Mouse (Mus musculus): ENCODE results near the gene Il1rap. TPM values are rescaled to one million over a fixed set of nuclear protein-coding genes. Genes with fewer than 3 reads are reported as not detected.

Gene Il1rap
- polyA plus RNA-seq (2015; fragmentation: Nextera tagmentation; extraction: Ambion mirVana): 7.5 and 7.6 TPM in 2 replicates

DNA sequence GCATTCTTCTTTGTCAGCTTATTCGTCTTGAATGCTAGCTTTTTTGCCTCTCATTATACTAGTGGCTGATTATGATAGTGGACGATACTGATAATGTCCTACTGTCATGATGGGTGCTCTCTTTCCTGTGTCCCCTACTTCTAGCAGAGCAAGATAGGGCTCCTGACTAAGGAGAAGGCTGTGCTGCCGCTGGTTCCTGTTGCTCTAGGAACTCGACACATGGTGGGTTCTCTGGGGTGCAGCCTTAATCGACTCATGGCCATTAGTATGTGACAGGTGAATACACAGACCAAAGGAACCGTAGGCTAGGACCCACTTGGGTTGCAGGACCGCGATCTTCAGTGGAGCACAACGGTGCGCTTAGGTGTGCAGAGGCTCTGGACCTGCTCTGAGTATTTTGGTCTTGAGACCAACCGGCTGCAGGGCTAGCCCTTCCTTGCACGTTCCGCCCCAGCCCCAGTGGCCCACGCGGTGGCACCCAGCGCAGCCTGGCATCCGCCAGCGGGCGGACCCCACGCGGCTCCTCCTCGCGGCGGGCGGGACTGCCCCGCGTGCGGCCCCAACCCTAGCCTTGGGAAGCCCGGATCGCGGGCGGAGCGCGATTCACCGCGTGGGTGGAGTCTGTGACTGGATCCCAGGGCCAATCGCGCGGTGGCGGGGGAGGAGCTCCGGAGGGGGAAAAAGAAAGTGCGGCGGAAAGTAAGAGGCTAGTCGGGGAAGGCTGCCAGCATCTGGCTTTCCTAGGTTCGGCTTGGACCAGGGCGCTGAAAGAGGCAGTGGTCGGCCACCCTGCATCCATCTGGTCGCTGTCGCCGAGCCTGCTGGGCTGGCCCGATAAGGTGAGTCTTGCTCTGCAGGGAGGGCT lies at the start of gene Il1rap:
Il1rap (plus strand) TSS at position 657 of the 865 bp plus-strand sequence.
- peaks cover 8% of the 10 kb centered on the region; the same call in 1 of the 2 replicates for H3K27me3 ChIP-seq
- peaks cover 17% of the 10 kb centered on the region for H3K4me1 ChIP-seq (replicated peaks)
- H3K4me3 ChIP-seq: peak within 1 kb of the TSS; percentile 63
- ATAC-seq (ENCODE audit: low read depth): peak; percentile 99
- peak within 1 kb of the TSS; percentile 23; the same call in 1 of the 2 replicates for H3K27ac ChIP-seq (replicated peaks)
- H3K9me3 ChIP-seq: no peaks in the 10 kb centered on the region
- 3% methylated on average over 50 of the region's 51 CpGs for WGBS
- no peaks in the 10 kb centered on the region for H3K36me3 ChIP-seq
- peak within 1 kb of the TSS; percentile 67 for H3K4me2 ChIP-seq
- peak within 1 kb of the TSS; percentile 73 for H3K9ac ChIP-seq

DNA sequence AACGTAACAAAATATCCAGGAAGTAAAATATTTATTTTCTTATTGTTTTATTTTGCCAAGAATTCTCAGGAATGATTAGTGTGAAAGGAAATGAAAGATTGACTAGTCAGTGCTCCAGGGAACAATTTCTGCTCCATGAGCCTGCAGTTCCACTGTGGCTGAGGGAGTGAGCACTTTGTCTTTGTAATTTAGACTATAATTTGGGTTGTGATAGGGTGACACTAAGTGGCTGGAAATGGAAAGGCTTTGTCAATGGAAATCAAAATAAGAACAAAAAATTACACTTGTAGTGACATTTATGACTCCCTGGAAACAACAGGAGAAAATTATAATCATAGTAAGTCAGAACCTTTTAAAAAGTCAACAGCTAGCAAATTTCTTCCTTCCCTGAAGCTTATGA lies 49.2 kb upstream of the Il1rap start:
- ATAC-seq (ENCODE audit: low read depth): no peak
- H3K27ac ChIP-seq (replicated peaks): no peak overlapping the region

DNA sequence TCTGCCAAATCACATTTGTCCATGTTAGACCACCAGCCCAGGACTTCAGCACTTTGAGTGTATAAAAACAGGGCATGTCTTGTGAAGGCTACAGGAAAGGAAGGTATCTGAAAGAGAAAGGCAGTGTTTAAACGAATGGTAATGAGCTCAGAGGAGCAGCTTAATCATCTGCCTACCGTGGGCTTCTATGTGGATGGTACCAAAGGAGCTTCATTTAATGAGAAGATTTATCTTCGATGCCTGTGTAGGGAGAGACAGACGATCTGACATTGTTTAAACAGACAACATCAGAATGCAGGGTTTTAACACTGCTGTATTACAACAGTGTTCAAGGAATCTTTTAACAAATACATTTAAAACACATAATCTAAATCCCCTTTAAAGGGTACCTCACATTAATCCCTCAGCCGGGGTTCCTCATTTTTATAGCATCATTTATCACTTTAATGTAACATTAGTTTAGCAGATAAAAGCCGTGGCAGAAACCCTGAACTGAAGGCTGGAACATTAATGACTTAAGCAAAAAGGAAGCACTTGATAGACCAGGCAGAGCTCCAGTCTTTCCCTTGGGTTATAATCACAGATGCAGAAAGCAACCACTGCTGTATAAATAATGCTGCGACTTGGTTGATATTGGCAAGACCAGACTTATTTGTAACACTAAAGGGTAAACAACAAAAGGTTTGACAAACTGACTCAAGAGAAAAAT lies 35.2 kb upstream of the Il1rap start:
- ATAC-seq (ENCODE audit: low read depth): peak; percentile 83
- Histone ChIP-seq H3K4me3 (no peak overlapping the region), H3K4me1 (replicated peaks) (peaks cover 23% of the 10 kb centered on the region), H3K36me3 (no peaks in the 10 kb centered on the region), H3K27ac (replicated peaks) (peak overlapping the region; percentile 49), H3K9ac (no peak overlapping the region), H3K9me3 (no peaks in the 10 kb centered on the region), H3K27me3 (no peaks in the 10 kb centered on the region), H3K4me2 (peak overlapping the region; percentile 30)
- 8% methylated on average over 7 of the region's 7 CpGs for WGBS

More for the DNA sequence above, 49.2 kb upstream of the Il1rap start:
- peaks cover 15% of the 10 kb centered on the region for H3K4me1 ChIP-seq (replicated peaks)
- no peaks in the 10 kb centered on the region for H3K36me3 ChIP-seq
- H3K4me2 ChIP-seq: no peak overlapping the region
- H3K9me3 ChIP-seq: no peaks in the 10 kb centered on the region
- no peaks in the 10 kb centered on the region for H3K27me3 ChIP-seq
- no peak overlapping the region for H3K4me3 ChIP-seq
- WGBS: 76% methylated on average over 1 of the region's 1 CpGs
- no peak overlapping the region for H3K9ac ChIP-seq

DNA sequence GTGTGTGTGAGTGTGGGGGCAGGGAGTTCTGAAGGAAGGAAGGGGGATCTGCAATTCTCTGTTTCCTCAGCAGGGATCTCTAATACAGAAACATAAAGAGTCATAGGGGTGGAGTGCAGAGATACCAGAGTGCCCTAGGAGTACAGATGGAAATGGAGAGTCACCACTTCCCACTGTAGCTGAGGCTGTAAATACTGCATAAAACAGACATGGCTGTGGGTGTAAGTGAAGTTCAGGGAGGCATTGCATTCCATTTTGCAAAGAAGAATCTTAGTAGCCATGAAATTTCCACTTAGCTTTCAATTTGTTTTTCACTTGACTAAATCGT lies 34.7 kb upstream of the Il1rap start:
- Histone ChIP-seq H3K9ac (no peak overlapping the region), H3K27me3 (no peaks in the 10 kb centered on the region), H3K27ac (replicated peaks) (peak overlapping the region; percentile 49; the same call in 1 of the 2 replicates), H3K9me3 (no peaks in the 10 kb centered on the region), H3K4me1 (replicated peaks) (peaks cover 23% of the 10 kb centered on the region), H3K4me2 (peak overlapping the region; percentile 30), H3K36me3 (no peaks in the 10 kb centered on the region), H3K4me3 (no peak overlapping the region)
- 38% methylated on average over 1 of the region's 1 CpGs for WGBS
- peak; percentile 75 for ATAC-seq (ENCODE audit: low read depth)

DNA sequence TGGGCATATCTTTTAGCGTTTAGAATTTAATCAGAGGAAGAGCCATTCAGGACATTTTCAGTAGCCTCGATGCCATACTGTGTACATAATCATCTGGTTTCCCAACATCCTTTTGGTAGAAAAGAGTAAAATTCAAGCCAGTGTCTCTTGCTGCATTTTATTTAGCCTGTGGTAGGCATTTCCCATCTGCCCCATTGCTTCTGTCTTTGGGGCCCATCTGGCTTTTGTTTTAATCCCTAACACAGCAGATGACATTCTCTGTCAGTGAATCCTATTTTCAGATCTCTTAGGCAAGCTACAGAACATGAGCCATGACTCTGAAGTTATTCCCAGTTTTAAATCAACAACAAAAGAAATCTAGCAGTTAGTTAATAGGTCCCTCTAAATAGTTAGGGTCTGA lies 32.3 kb upstream of the Il1rap start:
- Histone ChIP-seq H3K9me3 (no peaks in the 10 kb centered on the region), H3K4me2 (no peak overlapping the region), H3K27ac (replicated peaks) (no peak overlapping the region), H3K27me3 (no peaks in the 10 kb centered on the region), H3K36me3 (no peaks in the 10 kb centered on the region), H3K9ac (no peak overlapping the region), H3K4me3 (no peak overlapping the region), H3K4me1 (replicated peaks) (peaks cover 23% of the 10 kb centered on the region)
- 96% methylated on average over 2 of the region's 2 CpGs for WGBS
- ATAC-seq (ENCODE audit: low read depth): no peak

DNA sequence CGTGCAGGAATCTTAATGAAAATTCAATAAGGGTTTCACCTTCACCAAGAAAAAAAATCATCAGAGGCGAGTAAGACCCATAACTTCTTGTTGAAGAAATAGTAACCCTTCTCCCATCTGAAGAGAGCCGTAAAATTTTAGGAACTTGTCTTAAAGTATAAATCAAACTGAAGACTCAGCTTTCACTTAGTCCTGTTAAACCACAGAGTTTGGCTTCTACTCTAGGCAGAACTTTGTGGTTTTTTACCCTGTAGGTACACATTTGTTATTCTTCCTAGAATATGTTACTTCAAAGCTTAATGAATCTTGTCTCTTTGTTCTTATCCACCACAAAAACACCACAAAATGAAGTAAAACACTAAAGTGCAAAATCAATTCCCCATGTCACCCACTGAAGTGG lies 29.3 kb upstream of the Il1rap start:
- ATAC-seq (ENCODE audit: low read depth): no peak
- H3K4me3 ChIP-seq: no peak overlapping the region
- H3K4me2 ChIP-seq: no peak overlapping the region
- no peak overlapping the region for H3K27ac ChIP-seq (replicated peaks)
- no peaks in the 10 kb centered on the region for H3K36me3 ChIP-seq
- no peak overlapping the region for H3K9ac ChIP-seq
- H3K4me1 ChIP-seq (replicated peaks): peaks cover 3% of the 10 kb centered on the region
- H3K27me3 ChIP-seq: no peaks in the 10 kb centered on the region
- H3K9me3 ChIP-seq: no peaks in the 10 kb centered on the region
- 87% methylated on average over 3 of the region's 3 CpGs for WGBS

DNA sequence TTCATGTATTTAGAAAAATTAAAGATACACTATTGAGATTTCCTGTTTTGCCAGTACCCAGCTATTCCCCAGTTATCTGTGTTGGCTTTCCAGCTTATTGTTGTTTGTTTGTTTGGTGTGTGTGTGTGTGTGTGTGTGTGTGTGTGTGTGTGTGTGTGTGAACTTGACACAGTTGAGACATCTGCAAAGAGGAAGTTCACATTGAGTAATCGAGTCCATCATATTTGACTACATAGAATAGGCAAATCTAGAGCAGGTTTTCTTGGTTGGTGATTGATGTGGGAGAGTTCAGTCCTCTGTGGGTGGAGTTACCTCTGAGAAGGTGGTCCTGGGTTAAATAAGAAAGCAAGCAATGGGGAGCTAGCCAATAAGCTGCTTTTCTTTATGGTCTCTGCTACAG lies 22.7 kb upstream of the Il1rap start:
- H3K9me3 ChIP-seq: no peaks in the 10 kb centered on the region
- no peaks in the 10 kb centered on the region for H3K27me3 ChIP-seq
- no peak overlapping the region for H3K4me3 ChIP-seq
- no peak overlapping the region for H3K4me2 ChIP-seq
- WGBS: 100% methylated on average over 1 of the region's 1 CpGs
- ATAC-seq (ENCODE audit: low read depth): no peak
- H3K27ac ChIP-seq (replicated peaks): no peak overlapping the region
- H3K4me1 ChIP-seq (replicated peaks): no peaks in the 10 kb centered on the region
- no peak overlapping the region for H3K9ac ChIP-seq
- H3K36me3 ChIP-seq: no peaks in the 10 kb centered on the region

DNA sequence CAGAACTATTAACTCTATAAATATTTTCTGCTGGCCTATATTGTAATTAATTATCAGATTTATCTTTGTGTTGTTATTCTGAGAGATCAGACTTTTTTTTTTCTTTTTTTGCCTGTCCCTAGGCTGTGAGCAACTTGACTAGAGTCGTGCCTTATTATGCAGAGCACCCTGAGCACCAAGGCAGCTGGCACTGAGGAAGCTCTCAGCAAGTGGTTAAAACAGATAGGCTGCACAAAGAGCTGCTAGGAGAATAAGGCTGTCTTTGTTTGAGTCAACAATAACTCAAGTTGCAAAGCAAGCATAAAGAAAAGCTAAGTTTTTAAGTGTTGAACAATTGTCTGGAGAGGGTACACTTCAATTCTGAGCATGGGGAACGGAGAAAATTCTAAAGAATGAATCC lies 19.8 kb upstream of the Il1rap start:
- no peak overlapping the region for H3K9ac ChIP-seq
- no peak overlapping the region for H3K4me3 ChIP-seq
- no peak for ATAC-seq (ENCODE audit: low read depth)
- no peaks in the 10 kb centered on the region for H3K4me1 ChIP-seq (replicated peaks)
- H3K27ac ChIP-seq (replicated peaks): no peak overlapping the region
- H3K9me3 ChIP-seq: no peaks in the 10 kb centered on the region
- H3K36me3 ChIP-seq: no peaks in the 10 kb centered on the region
- no peaks in the 10 kb centered on the region for H3K27me3 ChIP-seq
- WGBS: 11% methylated on average over 2 of the region's 2 CpGs
- H3K4me2 ChIP-seq: no peak overlapping the region

DNA sequence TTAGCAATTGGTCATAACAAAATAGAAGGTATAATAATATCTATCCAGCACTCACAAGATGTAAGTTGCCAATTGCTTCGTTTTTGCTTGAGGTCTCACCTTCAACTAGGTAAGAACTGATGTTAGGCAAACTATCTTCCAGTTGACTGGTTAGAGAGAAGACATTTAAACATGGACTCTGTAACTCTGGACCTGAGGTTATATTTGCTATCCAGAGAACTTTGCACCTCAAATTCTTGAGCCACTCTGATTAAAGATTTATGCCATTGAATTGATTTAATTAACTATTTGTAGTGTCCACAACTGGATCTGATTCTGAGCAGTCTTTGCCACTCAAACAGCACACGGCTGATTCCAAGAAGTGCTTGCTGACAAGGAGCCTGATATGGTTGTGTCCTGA lies 18.7 kb upstream of the Il1rap start:
- H3K27ac ChIP-seq (replicated peaks): no peak overlapping the region
- no peaks in the 10 kb centered on the region for H3K4me1 ChIP-seq (replicated peaks)
- no peaks in the 10 kb centered on the region for H3K36me3 ChIP-seq
- no peak for ATAC-seq (ENCODE audit: low read depth)
- no peaks in the 10 kb centered on the region for H3K9me3 ChIP-seq
- WGBS: 82% methylated on average over 2 of the region's 2 CpGs
- H3K4me3 ChIP-seq: no peak overlapping the region
- H3K9ac ChIP-seq: no peak overlapping the region
- H3K4me2 ChIP-seq: no peak overlapping the region
- no peaks in the 10 kb centered on the region for H3K27me3 ChIP-seq

DNA sequence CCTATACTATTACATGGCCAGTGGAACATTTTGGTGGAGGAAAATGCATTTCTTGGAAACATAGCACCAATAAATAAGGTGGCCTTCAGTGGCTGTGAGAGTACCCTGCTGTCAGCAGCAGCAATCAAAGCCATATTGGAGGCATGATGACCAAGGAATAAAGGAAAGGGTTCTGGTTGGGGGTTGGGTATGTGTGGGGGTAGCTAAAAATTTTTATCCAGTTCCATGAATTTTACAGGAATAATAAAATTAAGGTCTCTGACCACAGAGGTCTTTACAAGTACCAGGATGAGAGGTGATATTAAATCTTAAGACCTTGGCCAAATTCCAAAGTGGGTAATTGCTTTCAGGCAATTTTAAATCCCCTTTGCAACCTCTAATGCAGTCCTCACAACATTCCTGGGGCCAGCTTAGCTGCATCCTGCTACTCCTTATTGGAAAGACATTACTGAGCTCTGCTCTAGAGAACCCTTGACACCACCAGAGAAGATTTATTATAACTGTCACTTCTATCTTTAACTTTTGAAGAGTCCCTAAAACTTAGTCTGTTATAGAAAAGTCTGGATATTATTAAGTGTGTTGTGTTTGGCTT lies 12.0 kb upstream of the Il1rap start:
- H3K4me3 ChIP-seq: no peak overlapping the region
- H3K4me1 ChIP-seq (replicated peaks): no peaks in the 10 kb centered on the region
- H3K36me3 ChIP-seq: no peaks in the 10 kb centered on the region
- no peak overlapping the region for H3K27ac ChIP-seq (replicated peaks)
- ATAC-seq (ENCODE audit: low read depth): no peak
- H3K4me2 ChIP-seq: no peak overlapping the region
- no peaks in the 10 kb centered on the region for H3K9me3 ChIP-seq
- H3K9ac ChIP-seq: no peak overlapping the region
- no peaks in the 10 kb centered on the region for H3K27me3 ChIP-seq

DNA sequence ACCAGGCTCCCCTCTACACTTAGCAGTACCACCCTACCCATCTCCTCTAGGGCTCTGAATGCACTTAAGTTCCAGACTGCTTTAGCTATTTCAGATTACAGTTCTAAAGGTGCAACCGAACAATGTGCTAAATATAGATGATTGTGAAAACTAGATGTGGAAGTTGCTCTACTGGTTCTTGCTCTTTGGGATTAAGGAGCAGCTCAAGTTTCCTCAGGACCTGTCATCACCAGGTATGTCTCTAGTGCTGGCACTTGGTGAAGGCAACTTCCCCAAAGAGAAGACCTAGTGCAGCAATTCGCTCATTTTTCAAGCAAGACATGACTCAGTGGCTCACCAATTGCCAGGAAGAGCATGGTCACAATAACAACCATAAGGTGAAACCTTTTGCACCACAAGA lies 9.7 kb upstream of the Il1rap start:
- no peak overlapping the region for H3K4me2 ChIP-seq
- no peaks in the 10 kb centered on the region for H3K4me1 ChIP-seq (replicated peaks)
- H3K27ac ChIP-seq (replicated peaks): no peak overlapping the region
- no peak overlapping the region for H3K4me3 ChIP-seq
- no peaks in the 10 kb centered on the region for H3K27me3 ChIP-seq
- 87% methylated on average over 2 of the region's 2 CpGs for WGBS
- ATAC-seq (ENCODE audit: low read depth): no peak
- H3K9me3 ChIP-seq: no peaks in the 10 kb centered on the region
- no peaks in the 10 kb centered on the region for H3K36me3 ChIP-seq
- no peak overlapping the region for H3K9ac ChIP-seq

DNA sequence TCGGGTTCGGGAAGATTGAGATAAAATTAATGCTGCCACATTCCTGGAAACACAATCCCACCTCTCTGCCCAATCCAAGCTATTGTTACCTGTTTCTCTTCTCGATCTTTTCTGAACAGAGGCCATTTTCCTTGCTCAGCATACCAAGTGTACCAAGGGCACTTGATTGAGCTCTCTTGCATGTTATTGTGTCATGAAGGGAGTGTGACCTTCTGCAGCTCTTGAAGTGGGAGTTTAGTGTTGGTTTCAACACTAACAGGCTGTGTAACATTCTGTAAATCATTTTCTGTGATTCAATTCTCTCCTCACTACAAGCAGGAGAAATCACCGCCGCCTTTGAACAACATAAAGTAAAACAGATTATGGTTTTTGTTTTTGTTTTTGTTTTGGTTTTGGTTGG lies 7.3 kb upstream of the Il1rap start:
- Histone ChIP-seq H3K4me2 (no peak overlapping the region), H3K9ac (no peak overlapping the region), H3K9me3 (no peaks in the 10 kb centered on the region), H3K27me3 (no peaks in the 10 kb centered on the region), H3K4me3 (no peak overlapping the region), H3K27ac (replicated peaks) (no peak overlapping the region), H3K4me1 (replicated peaks) (no peaks in the 10 kb centered on the region), H3K36me3 (no peaks in the 10 kb centered on the region)
- ATAC-seq (ENCODE audit: low read depth): no peak
- WGBS: 91% methylated on average over 5 of the region's 5 CpGs

Measured in neural tube, embryonic 13.5 days (tissue).